8 mouse cellular contexts compared by ENCODE assay signal in the genomic region with DNA sequence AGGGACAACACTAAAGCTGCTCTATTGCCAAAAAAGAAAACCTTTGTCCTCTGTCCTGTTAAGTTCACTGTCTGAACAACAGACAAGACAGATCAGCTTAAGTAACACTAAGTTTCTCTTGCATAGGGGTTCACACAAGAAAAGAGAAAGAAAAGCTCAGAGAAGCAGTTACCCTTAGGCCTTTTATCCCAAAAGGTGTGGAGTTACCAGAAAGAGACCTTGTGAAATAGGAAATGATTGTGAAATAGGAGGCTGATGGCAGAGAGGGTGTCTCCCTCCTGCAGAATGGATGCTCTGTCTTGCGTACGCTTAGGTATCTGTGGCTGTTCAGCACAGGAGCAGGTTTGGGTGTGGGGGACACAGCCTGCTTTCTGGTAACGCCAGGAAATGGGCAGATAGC. TPM values are rescaled to one million over a fixed set of nuclear protein-coding genes. Genes with fewer than 3 reads are reported as not detected.
DNase-seq lines count a peak whose midpoint lies in the region; ATAC-seq and TF ChIP-seq lines count a peak whose summit lies in the region.

No protein-coding gene starts in this region.

- peaks cover 2% of the 10 kb centered on the region for H3K36me3 ChIP-seq in embryonic facial prominence, embryonic 11.5 days (replicated peaks; ENCODE audit: control insufficient read depth, insufficient read depth, low read depth, low read length)
- H3K36me3 ChIP-seq in intestine, postnatal 0 days (ENCODE audit: control insufficient read depth, insufficient read depth): peaks cover 28% of the 10 kb centered on the region
- peaks cover 11% of the 10 kb centered on the region for H3K36me3 ChIP-seq in neural tube, embryonic 14.5 days (ENCODE audit: control insufficient read depth, insufficient read depth, low read length)

- no peaks in the 10 kb centered on the region for H3K9me3 ChIP-seq in embryonic facial prominence, embryonic 11.5 days (replicated peaks; ENCODE audit: control insufficient read depth, low read length)
- H3K9me3 ChIP-seq in intestine, postnatal 0 days (ENCODE audit: control insufficient read depth): no peaks in the 10 kb centered on the region
- H3K9me3 ChIP-seq in neural tube, embryonic 14.5 days (ENCODE audit: control insufficient read depth, low read length): no peaks in the 10 kb centered on the region

- no peaks in the 10 kb centered on the region for H3K27me3 ChIP-seq in embryonic facial prominence, embryonic 11.5 days (ENCODE audit: control insufficient read depth, insufficient read depth, low read length)
- no peaks in the 10 kb centered on the region for H3K27me3 ChIP-seq in intestine, postnatal 0 days (replicated peaks; ENCODE audit: control insufficient read depth, insufficient read depth, low read length)
- no peaks in the 10 kb centered on the region for H3K27me3 ChIP-seq in neural tube, embryonic 14.5 days (ENCODE audit: control insufficient read depth, insufficient read depth, low read length)

- WGBS in embryonic facial prominence, embryonic 11.5 days: 79% methylated on average over 3 of the region's 3 CpGs
- WGBS in intestine, postnatal 0 days: 40% methylated on average over 3 of the region's 3 CpGs
- WGBS in neural tube, embryonic 14.5 days: 80% methylated on average over 3 of the region's 3 CpGs

- ATAC-seq in embryonic facial prominence, embryonic 11.5 days (replicated peaks; ENCODE audit: insufficient number of reproducible peaks, low FRiP score, low TSS enrichment, low read depth): no peak
- no peak for ATAC-seq in intestine, postnatal 0 days
- ATAC-seq in neural tube, embryonic 14.5 days (ENCODE audit: low read depth): no peak

- no peak for TF ChIP-seq CTCF in left cerebral cortex, adult 2 months (IDR thresholded peaks at IDR 0.05)
- no peak for TF ChIP-seq CTCF in intestine, postnatal 0 days (IDR thresholded peaks at IDR 0.05; ENCODE audit: low read depth)

- peak overlapping the region; percentile 74 for H3K4me3 ChIP-seq in left cerebral cortex, adult 2 months
- peak overlapping the region; percentile 94 for H3K4me3 ChIP-seq in embryonic facial prominence, embryonic 11.5 days (ENCODE audit: low read depth, low read length)
- H3K4me3 ChIP-seq in intestine, postnatal 0 days (ENCODE audit: low read depth, low read length): peak overlapping the region; percentile 98
- H3K4me3 ChIP-seq in neural tube, embryonic 14.5 days (ENCODE audit: low read depth, low read length): peak overlapping the region; percentile 98

- intact Hi-C loops in left cerebral cortex, adult 2 months (cut with DNase I): no loop called here

- H3K27ac ChIP-seq in left cerebral cortex, adult 2 months: 0 out of 2 replicates have a peak overlapping the region, but pooled peaks have one; percentile 7
- no peak overlapping the region for H3K27ac ChIP-seq in embryonic facial prominence, embryonic 11.5 days (replicated peaks; ENCODE audit: low read depth, low read length)
- H3K27ac ChIP-seq in intestine, postnatal 0 days (ENCODE audit: low read depth, low read length): 0 out of 2 replicates have a peak overlapping the region, but pooled peaks have one; percentile 2
- no peak overlapping the region for H3K27ac ChIP-seq in neural tube, embryonic 14.5 days (ENCODE audit: low read depth, low read length)

- peak overlapping the region; percentile 95 for H3K4me2 ChIP-seq in embryonic facial prominence, embryonic 11.5 days (ENCODE audit: low read depth, low read length)
- peak overlapping the region; percentile 92 for H3K4me2 ChIP-seq in intestine, postnatal 0 days (replicated peaks; ENCODE audit: low read depth)
- H3K4me2 ChIP-seq in neural tube, embryonic 14.5 days (ENCODE audit: low read depth, low read length): peak overlapping the region; percentile 100

- no peak for DNase-seq in left cerebral cortex, adult 2 months (ENCODE audit: extremely low spot score in 1 of 2, low spot score in 2 of 2)
- no peak for DNase-seq in left cerebral cortex, adult 8-10 months (ENCODE audit: low spot score in 2 of 2)
- DNase-seq in embryonic facial prominence, embryonic 11.5 days (ENCODE audit: low spot score): no peak
- no peak for DNase-seq in right cerebral cortex, postnatal 4 days
- DNase-seq in gastrocnemius, adult 18-20 months (ENCODE audit: low spot score): no peak
- DNase-seq in frontal cortex, postnatal 36 days (ENCODE audit: low spot score in 2 of 2): no peak

- H3K9ac ChIP-seq in embryonic facial prominence, embryonic 11.5 days (replicated peaks; ENCODE audit: low read length): peak overlapping the region; percentile 90; the same call in 1 of the 2 replicates
- peak overlapping the region; percentile 85 for H3K9ac ChIP-seq in intestine, postnatal 0 days (ENCODE audit: low read depth, low read length)
- no peak overlapping the region; the same call in 1 of the 2 replicates for H3K9ac ChIP-seq in neural tube, embryonic 14.5 days (replicated peaks; ENCODE audit: low read depth, low read length)

- H3K4me1 ChIP-seq in embryonic facial prominence, embryonic 11.5 days (ENCODE audit: control insufficient read depth, insufficient read depth, low read length): peaks cover 8% of the 10 kb centered on the region
- peaks cover 11% of the 10 kb centered on the region for H3K4me1 ChIP-seq in intestine, postnatal 0 days (replicated peaks; ENCODE audit: control insufficient read depth, insufficient read depth, low read length)
- peaks cover 28% of the 10 kb centered on the region for H3K4me1 ChIP-seq in neural tube, embryonic 14.5 days (ENCODE audit: control insufficient read depth, insufficient read depth, low read length)

RNA-seq across cellular contexts. Expression of a gene that starts 1.3 kb away (rescaled TPM):
- 10 to 100 TPM; 25.6 to 26.1 TPM for total RNA-seq in left cerebral cortex, adult 2 months (2021)
- 10 to 100 TPM; 22.6 to 27.6 (median 26.7) TPM for total RNA-seq in left cerebral cortex, adult 8-10 months (2022)
- 15.0 and 18.4 TPM in 2 replicates for polyA plus RNA-seq in embryonic facial prominence, embryonic 11.5 days (2014; fragmentation: Nextera tagmentation; extraction: Ambion mirVana)
- 8.9 and 9.7 TPM in 2 replicates for polyA plus RNA-seq in intestine, postnatal 0 days (2015; fragmentation: Nextera tagmentation; extraction: Ambion mirVana)
- polyA plus RNA-seq in neural tube, embryonic 14.5 days (2014; fragmentation: Nextera tagmentation; extraction: Ambion mirVana): 20.4 TPM in 2 replicates
- 1 to 10 TPM; 5.9 to 6.5 TPM for total RNA-seq in gastrocnemius, adult 18-20 months (2021)

RNA-seq across cellular contexts. Expression of a gene that starts 24.7 kb away (rescaled TPM):
- total RNA-seq in left cerebral cortex, adult 2 months (2021): 10 to 100 TPM; 55.5 to 59.1 TPM
- 10 to 100 TPM; 54.1 to 63.0 (median 57.1) TPM for total RNA-seq in left cerebral cortex, adult 8-10 months (2022)
- 33.0 and 35.0 TPM in 2 replicates for polyA plus RNA-seq in embryonic facial prominence, embryonic 11.5 days (2014; fragmentation: Nextera tagmentation; extraction: Ambion mirVana)
- polyA plus RNA-seq in intestine, postnatal 0 days (2015; fragmentation: Nextera tagmentation; extraction: Ambion mirVana): 15.8 and 16.7 TPM in 2 replicates
- 80.7 and 98.2 TPM in 2 replicates for polyA plus RNA-seq in neural tube, embryonic 14.5 days (2014; fragmentation: Nextera tagmentation; extraction: Ambion mirVana)
- total RNA-seq in gastrocnemius, adult 18-20 months (2021): 10 to 100 TPM in 1 of 2 experiments, 1 to 10 TPM in 1; 9.1 to 11.1 TPM

RNA-seq across cellular contexts. Expression of a gene that starts 24.7 kb away (rescaled TPM):
- 1 to 10 TPM; 4.8 to 4.9 TPM for total RNA-seq in left cerebral cortex, adult 2 months (2021)
- 1 to 10 TPM; 3.7 to 5.0 (median 4.1) TPM for total RNA-seq in left cerebral cortex, adult 8-10 months (2022)
- 0.14 and 0.39 TPM in 2 replicates for polyA plus RNA-seq in embryonic facial prominence, embryonic 11.5 days (2014; fragmentation: Nextera tagmentation; extraction: Ambion mirVana)
- 0.08 and 0.12 TPM in 2 replicates for polyA plus RNA-seq in intestine, postnatal 0 days (2015; fragmentation: Nextera tagmentation; extraction: Ambion mirVana)
- polyA plus RNA-seq in neural tube, embryonic 14.5 days (2014; fragmentation: Nextera tagmentation; extraction: Ambion mirVana): 0.80 and 1.5 TPM in 2 replicates
- under 1 TPM; 0.31 to 0.41 TPM for total RNA-seq in gastrocnemius, adult 18-20 months (2021)

RNA-seq across cellular contexts. Expression of a gene that starts 30.5 kb away (rescaled TPM):
- total RNA-seq in left cerebral cortex, adult 2 months (2021): 10 to 100 TPM; 88.5 to 98.9 TPM
- 100 to 1,000 TPM in 3 of 4 experiments, 10 to 100 TPM in 1; 96.1 to 129 (median 115) TPM for total RNA-seq in left cerebral cortex, adult 8-10 months (2022)
- 45.1 and 52.2 TPM in 2 replicates for polyA plus RNA-seq in embryonic facial prominence, embryonic 11.5 days (2014; fragmentation: Nextera tagmentation; extraction: Ambion mirVana)
- 6.9 and 7.8 TPM in 2 replicates for polyA plus RNA-seq in intestine, postnatal 0 days (2015; fragmentation: Nextera tagmentation; extraction: Ambion mirVana)
- polyA plus RNA-seq in neural tube, embryonic 14.5 days (2014; fragmentation: Nextera tagmentation; extraction: Ambion mirVana): 115 and 117 TPM in 2 replicates
- total RNA-seq in gastrocnemius, adult 18-20 months (2021): under 1 TPM; 0.62 to 0.97 TPM

RNA-seq across cellular contexts. Expression of a gene that starts 40.5 kb away (rescaled TPM):
- 100 to 1,000 TPM; 445 to 469 TPM for total RNA-seq in left cerebral cortex, adult 2 months (2021)
- 100 to 1,000 TPM; 448 to 480 (median 462) TPM for total RNA-seq in left cerebral cortex, adult 8-10 months (2022)
- 315 and 331 TPM in 2 replicates for polyA plus RNA-seq in embryonic facial prominence, embryonic 11.5 days (2014; fragmentation: Nextera tagmentation; extraction: Ambion mirVana)
- 113 and 117 TPM in 2 replicates for polyA plus RNA-seq in intestine, postnatal 0 days (2015; fragmentation: Nextera tagmentation; extraction: Ambion mirVana)
- polyA plus RNA-seq in neural tube, embryonic 14.5 days (2014; fragmentation: Nextera tagmentation; extraction: Ambion mirVana): 661 and 689 TPM in 2 replicates
- total RNA-seq in gastrocnemius, adult 18-20 months (2021): 10 to 100 TPM; 88.8 to 90.3 TPM

Comparison
In these comparisons a context has a peak if more than half of its experiments do, and no peak if none do; other contexts are left out.
1. H3K27ac ChIP-seq: peak in left cerebral cortex, adult 2 months (single experiment) and intestine, postnatal 0 days (single experiment); none in embryonic facial prominence, embryonic 11.5 days (single experiment) and neural tube, embryonic 14.5 days (single experiment).
2. RNA of a gene that starts 24.7 kb away (total RNA-seq): 55.5 to 59.1 TPM in left cerebral cortex, adult 2 months and 54.1 to 63.0 TPM in left cerebral cortex, adult 8-10 months; 9.1 to 11.1 TPM in gastrocnemius, adult 18-20 months; every median in the first group is over 4 times any median in the second.
3. Peak in every context shown above with its lines, with median percentiles within 50 percentile points of each other: H3K4me3 ChIP-seq and H3K4me2 ChIP-seq.